ENCODE assay signal across 10 mouse cellular contexts in genomic region chr8:126550944-126551357, GRCm38 (mm10). TPM values are rescaled to one million over a fixed set of nuclear protein-coding genes. Genes with fewer than 3 reads are reported as not detected.
DNase-seq lines count a peak whose midpoint lies in the region; ATAC-seq lines count a peak whose summit lies in the region.
"Had no signal": no experiment of that assay in that cellular context is flagged by ENCODE, and none has a peak within 500 bp of the region (broad histone marks: within the 10 kb centered on the region; RNA-seq: fewer than 3 reads in every experiment).

No protein-coding gene starts in this region.

- H3K27me3 ChIP-seq in midbrain, embryonic 15.5 days (replicated peaks): no peaks in the 10 kb centered on the region
- H3K27me3 ChIP-seq: neural tube, embryonic 13.5 days had no signal

- WGBS in midbrain, embryonic 15.5 days: 74% methylated on average over 5 of the region's 5 CpGs

- no peaks in the 10 kb centered on the region for H3K9me3 ChIP-seq in midbrain, embryonic 15.5 days
- H3K9me3 ChIP-seq: neural tube, embryonic 13.5 days had no signal

- H3K4me2 ChIP-seq in midbrain, embryonic 15.5 days: no peak overlapping the region
- H3K4me2 ChIP-seq: neural tube, embryonic 13.5 days had no signal

- DNase-seq in kidney, adult 11 months: peak; percentile 47
- no peak for DNase-seq in kidney, adult 9 months
- peak; percentile 89 for DNase-seq in NIH3T3 (ENCODE audit: low read depth)
- peak; percentile 63 for DNase-seq in heart, adult 8-10 months (ENCODE audit: low spot score)
- peak; percentile 68 for DNase-seq in lung, postnatal 10 days
- DNase-seq in spleen, postnatal 36 days (ENCODE audit: low spot score in 2 of 2): no peak
- DNase-seq in yolk sac, embryonic 10.5 days (ENCODE audit: low spot score): no peak

- no peak for ATAC-seq in midbrain, embryonic 15.5 days (replicated peaks)

- H3K27ac ChIP-seq in midbrain, embryonic 15.5 days: no peak overlapping the region
- H3K27ac ChIP-seq: neural tube, embryonic 13.5 days had no signal

- H3K9ac ChIP-seq in midbrain, embryonic 15.5 days: no peak overlapping the region
- H3K9ac ChIP-seq: neural tube, embryonic 13.5 days had no signal

- no peak overlapping the region for H3K4me3 ChIP-seq in midbrain, embryonic 15.5 days
- H3K4me3 ChIP-seq: erythroblast, embryonic 14.5 days; neural tube, embryonic 13.5 days had no signal

- no peaks in the 10 kb centered on the region for H3K36me3 ChIP-seq in midbrain, embryonic 15.5 days (replicated peaks)
- H3K36me3 ChIP-seq: neural tube, embryonic 13.5 days had no signal

- no peaks in the 10 kb centered on the region for H3K4me1 ChIP-seq in midbrain, embryonic 15.5 days

RNA-seq across cellular contexts. Expression of gene Irf2bp2, which starts 42.8 kb away (rescaled TPM):
- 10 to 100 TPM; 41.8 to 60.9 (median 50.3) TPM for total RNA-seq in heart, adult 8-10 months (2022)
- polyA plus RNA-seq in midbrain, embryonic 15.5 days (2015; fragmentation: Nextera tagmentation; extraction: Ambion mirVana): 9.7 and 10.0 TPM in 2 replicates

Comparison
In these comparisons a context has a peak if more than half of its experiments do, and no peak if none do; other contexts are left out.
1. DNase-seq: peak in kidney, adult 11 months (single experiment), NIH3T3 (single experiment), heart, adult 8-10 months (single experiment) and lung, postnatal 10 days (single experiment); none in kidney, adult 9 months (single experiment), spleen, postnatal 36 days (0 of 2) and yolk sac, embryonic 10.5 days (single experiment).